Mouse (Mus musculus) embryonic fibroblast, embryonic 13.5 days (primary cell): Measurements from ENCODE around the gene Adgrl3.

Experiments
- CTCF ChIP-seq: IDR thresholded peaks from 2 replicates; pipeline ENCODE4 v1.5.1; 2011; ENCODE audit warnings: mild to moderate bottlenecking, control low read depth, low read length, moderate library complexity, borderline replicate concordance; ENCODE audit not compliant: insufficient read depth
- POLR2A ChIP-seq: IDR thresholded peaks from 2 replicates; pipeline ENCODE4 v1.6.1; 2011; ENCODE audit warnings: low read depth, mild to moderate bottlenecking, control low read depth, low read length, moderate library complexity

DNA sequence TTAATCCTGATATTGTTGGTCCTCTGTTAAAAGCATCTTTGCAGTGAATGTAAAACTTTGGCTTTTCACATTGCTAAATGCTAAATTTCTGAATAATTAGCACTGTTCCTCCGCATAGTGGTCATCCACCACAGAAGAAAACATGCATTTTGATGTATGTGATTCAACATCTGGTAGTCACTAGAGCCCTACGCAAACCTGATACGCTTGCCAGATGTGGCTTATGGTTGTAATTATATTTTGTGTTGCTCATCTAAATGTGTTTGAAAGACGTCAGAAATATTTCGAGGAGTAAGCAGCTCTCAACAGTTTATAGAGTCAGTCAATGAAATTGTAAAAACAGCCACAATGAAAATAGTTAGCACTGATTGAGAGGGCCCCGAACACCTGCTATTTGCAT, 204.5 kb downstream of the Adgrl3 start:
- TF ChIP-seq POLR2A (no peak), CTCF (no peak)
